Mouse (Mus musculus): ENCODE measurements around the gene Incenp.
"Not testable (repeated sequence)": the region's sequence is repeated elsewhere in the genome, so short reads cannot be mapped to it uniquely, and the experiment has no call there.

The Incenp gene

GRCm38 (mm10) chr19:9918176-9918861, 19.0 kb upstream of the Incenp start:
- DNase-seq (ENCODE audit: low spot score in 2 of 2), result no peak

- no peak for DNase-seq (ENCODE audit: low spot score in 2 of 2)
These were observed 18.4 kb upstream of the Incenp start for GRCm38 (mm10) chr19:9917727-9918126.

GRCm38 (mm10) chr19:9915935-9916334, 16.6 kb upstream of the Incenp start:
- peak; percentile 82 to 89 for DNase-seq (ENCODE audit: low spot score in 2 of 2)

GRCm38 (mm10) chr19:9914346-9914745, 15.0 kb upstream of the Incenp start:
- no peak for DNase-seq (ENCODE audit: low spot score in 2 of 2)

- DNase-seq (ENCODE audit: low spot score in 2 of 2), result no peak
These were observed 14.4 kb upstream of the Incenp start for GRCm38 (mm10) chr19:9913784-9914183.

DNA sequence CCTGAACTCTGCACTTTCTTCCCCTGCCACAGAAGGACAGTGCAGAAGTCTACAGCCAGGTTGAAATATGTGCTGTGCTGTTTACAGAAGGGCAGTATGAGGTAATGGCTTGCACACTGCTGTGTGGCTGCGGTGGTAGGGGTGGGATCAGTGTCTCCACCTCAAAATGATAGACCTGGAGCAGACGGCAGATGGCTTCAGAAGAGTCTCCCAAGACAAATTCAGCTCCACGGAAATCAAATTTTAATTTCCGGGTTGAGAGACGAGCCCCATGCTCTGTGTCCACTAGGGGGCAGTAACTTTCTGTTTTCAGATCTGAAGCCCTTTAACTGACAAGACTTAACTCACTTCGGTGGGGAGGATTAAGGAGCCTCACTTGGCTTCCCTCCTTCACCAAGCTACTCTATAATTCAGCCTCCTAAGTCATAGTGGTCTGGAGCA, 12.0 kb upstream of the Incenp start:
- DNase-seq (ENCODE audit: low spot score in 2 of 2), result peak in 1 of 2 experiments; percentile 64

DNA sequence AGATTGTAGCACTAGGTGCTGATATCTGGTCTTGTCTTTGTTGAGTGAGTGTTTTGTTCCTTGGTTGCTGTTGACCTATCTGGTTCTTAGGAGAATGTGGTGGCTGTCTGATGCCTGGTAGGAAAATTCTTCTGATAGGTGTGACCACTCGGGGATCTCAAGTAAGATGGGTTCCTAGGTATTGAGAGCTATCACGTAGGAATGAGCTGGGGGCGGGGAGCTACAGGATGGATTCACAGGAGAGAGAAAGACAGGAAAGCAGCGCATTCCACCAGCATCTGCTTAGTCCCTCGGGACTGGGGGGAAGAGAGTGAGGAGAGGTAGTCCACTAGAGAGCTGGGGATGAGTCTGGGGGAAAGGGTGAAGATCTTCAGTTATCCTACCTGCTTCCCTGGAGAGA, 10.0 kb upstream of the Incenp start:
- DNase-seq (ENCODE audit: low spot score in 2 of 2), result no peak

DNA sequence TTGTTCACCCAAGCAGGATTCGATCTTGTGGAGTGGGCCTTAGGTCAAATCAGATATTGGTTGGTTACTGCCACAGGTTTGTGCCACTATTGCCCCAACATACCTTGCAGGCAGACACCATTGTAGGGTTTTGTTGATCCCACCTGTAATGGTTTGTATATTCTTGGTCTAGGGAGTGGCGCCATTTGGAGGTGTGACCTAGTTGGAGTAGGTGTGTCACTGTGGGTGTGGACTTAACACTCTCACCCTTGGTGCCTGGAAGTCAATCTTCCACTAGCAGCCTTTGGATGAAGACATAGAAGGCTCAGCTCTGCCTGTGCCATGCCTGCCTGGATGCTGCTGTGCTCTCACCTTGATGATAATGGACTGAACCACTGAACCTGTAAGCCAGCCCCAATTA, 1.3 kb upstream of the Incenp start:
- DNase-seq (ENCODE audit: low spot score in 2 of 2), result not testable (repeated sequence)

- no peak for DNase-seq (ENCODE audit: low spot score in 2 of 2)
These were observed 412 bp upstream of the Incenp start for GRCm38 (mm10) chr19:9899780-9900146.

GRCm38 (mm10) chr19:9898339-9899066, 848 bp downstream of the Incenp start:
- DNase-seq (ENCODE audit: low spot score in 2 of 2), result peak; percentile 39 to 49

- no peak for DNase-seq (ENCODE audit: low spot score in 2 of 2)
These were observed 3.3 kb downstream of the Incenp start for GRCm38 (mm10) chr19:9896067-9896466.

- no peak for DNase-seq (ENCODE audit: low spot score in 2 of 2)
These were observed 12.6 kb downstream of the Incenp start for GRCm38 (mm10) chr19:9886771-9887170.

GRCm38 (mm10) chr19:9886348-9886747, 13.0 kb downstream of the Incenp start:
- DNase-seq (ENCODE audit: low spot score in 2 of 2), result no peak

DNA sequence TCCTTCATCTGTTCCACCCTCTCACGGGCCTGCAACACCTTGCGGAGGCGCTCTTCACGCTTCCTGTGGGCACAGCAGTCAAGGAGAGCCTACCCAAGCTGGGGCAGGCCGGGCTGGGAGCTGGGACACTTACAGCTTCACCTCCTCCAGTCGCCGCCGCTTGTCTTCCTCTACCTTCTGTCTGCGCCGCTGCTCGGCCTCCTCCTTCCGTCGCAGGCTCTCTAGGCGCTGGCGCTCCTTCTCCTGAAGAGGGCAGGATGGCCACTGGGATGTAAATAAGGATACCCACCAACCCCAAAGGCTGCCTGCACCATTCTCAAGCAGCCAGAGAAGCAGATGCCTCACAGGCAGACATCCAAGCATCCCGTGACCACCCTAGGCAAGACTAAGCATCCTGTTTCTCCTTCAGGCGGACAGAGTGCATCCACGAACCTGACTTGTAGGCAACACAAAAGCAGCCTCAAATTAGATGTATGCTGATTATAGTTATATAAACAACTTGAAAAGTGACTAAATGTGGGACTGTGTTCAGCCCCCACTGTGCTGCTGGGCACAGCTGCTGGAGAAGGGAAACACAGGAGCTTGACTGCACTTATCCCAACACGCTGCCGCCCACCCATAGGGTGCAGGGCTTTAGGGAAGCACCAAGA, 21.0 kb downstream of the Incenp start:
- no peak for DNase-seq (ENCODE audit: low spot score in 2 of 2)

GRCm38 (mm10) chr19:9865466-9865865, 33.9 kb downstream of the Incenp start:
- DNase-seq (ENCODE audit: low spot score in 2 of 2), result no peak

DNA sequence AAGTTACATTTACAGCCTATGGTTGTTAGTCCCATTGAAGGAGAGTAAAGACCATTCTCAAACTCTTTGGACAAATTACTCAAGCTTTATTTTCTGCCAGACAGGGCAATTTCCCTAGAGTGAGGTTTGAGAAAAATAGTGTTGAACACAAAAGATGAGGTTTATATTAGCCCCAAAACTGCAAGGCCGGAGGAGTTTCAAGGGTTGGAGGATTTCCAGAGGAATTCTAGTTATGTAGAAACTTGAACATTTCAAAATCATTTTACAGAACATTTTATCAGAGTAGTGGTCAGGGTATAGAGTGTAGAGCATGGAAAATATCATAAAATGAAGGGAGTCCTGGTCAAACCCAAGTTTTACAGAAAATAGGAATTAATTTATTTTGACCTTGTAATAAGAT, 34.5 kb downstream of the Incenp start:
- DNase-seq (ENCODE audit: low spot score in 2 of 2), result no peak

DNA sequence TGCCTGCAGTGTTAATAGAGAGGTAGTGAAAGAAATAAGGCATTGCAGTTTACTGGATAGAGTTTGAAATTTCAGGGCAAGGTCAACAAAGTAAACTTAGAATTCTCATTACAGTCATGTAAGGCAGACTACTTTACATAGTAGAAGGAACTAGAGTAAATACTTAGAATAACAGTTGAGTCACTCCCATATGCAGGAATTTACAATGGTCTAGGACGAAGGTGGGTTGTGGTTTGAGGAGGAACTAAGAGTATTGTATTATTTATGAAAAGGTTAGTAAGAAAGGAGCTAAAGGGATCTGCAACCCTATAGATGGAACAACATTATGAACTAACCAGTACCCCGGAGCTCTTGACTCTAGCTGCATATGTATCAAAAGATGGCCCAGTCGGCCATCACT, 38.5 kb downstream of the Incenp start:
- DNase-seq (ENCODE audit: low spot score in 2 of 2), result not testable (repeated sequence)

DNA sequence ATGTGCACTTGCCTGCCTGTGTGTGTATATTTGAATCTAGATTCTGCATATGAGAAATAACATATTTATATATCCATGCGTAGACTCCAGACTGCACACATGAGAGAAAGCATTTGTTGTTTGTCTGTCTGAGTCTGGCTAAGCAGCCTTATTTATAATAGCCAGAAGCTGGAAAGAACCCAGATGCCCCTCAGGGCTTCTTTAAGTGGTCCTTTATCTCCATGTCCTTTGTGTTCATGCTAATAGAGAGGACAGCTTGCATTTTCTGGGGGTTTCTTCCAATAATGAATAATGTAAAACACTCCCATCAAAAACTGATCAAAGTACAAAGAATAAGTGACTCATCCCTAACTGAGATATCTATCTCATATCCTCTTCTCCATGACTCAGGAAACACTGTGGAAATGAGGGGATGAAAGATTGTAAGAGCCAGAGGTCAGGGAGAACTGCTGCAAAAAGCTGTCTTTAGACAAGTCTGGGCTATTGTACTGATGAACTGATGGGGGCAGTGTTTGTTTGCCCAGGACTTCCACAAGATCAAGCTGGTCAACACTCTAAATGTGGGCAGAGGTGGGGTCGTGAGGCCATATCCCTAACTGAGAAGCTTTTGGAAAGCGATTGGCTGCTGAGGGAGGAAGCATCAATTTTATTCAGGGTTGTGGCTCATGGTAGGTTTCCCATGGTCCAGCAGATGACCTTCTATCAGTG, 49.8 kb downstream of the Incenp start:
- not testable (repeated sequence) for DNase-seq (ENCODE audit: low spot score in 2 of 2)

DNA sequence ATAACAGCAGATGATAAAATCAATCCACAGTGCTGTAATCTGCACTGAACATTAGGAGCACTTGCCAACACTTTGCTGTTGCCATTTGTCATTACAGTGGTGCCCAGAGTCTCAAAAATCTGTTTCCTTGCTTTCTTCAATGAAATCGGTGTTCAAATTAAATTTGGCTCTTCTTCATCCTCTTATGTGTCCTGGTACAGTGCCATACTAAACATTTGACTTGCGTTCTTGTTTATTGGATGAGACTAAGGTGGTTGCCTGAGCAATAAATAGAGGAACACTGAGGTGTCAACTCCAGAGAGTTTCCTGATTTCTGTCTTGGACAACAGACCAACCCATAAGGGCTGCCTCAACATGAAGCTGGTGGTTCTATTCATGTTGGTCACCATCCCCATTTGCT, 52.1 kb downstream of the Incenp start, which contains the start of gene Scgb2a2:
Scgb2a2 (plus strand) TSS at position 301 of the 400 bp plus-strand sequence.
- no peak for DNase-seq (ENCODE audit: low spot score in 2 of 2)

DNA sequence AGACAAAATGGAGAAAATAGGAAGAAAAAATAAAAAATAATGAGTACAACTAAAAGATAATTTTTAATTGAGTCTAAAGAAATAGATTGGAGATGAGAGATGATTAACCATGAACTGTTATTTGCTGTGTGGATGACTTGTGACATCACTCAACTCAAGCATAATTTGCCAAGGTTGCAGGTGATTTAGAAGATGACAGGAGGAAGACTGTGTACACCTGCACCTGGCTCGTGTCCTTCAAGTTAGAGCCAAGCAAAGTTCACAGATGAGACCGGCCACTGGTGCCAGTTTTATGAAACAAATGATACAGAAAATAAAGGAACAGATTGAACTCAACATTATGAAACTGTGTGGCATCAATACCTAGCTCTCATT, 62.0 kb downstream of the Incenp start:
- DNase-seq (ENCODE audit: low spot score in 2 of 2), result no peak

DNA sequence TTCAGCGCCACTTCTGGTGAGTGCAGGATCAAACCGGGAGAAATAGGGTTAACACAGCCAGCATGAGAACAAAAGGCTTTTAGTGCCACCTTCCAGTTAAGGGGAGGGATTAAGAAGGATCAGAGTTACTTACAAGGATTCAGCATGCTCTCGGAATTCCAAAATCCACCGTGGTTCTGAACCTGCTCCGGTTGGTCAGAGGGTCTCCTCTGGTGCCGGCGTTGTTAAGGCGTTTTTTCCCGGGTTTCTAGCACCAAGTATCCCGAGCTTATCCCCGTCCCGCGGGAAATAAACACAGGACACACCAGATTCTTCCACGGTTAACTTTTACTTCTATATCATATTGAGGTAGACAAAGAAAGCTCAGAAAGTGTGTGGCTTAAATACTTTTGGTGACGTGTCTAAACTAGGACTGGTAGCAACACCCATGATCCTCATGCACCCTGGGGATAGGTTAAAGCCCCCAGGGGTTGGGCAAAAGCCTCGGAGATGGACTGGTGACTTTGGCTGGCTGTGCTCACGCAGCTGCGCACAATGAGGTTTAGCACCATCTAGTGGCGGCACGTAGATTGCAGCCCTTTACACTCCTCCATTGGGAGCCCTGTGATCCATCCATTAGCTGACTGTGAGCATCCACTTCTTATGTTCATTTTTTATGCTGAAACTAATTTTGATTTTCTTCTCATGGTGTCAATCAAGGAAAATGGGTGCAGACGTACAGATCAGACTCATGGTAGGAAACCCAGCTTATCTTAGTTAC, 62.6 kb downstream of the Incenp start:
- peak; percentile 31 to 61 for DNase-seq (ENCODE audit: low spot score in 2 of 2)
